ENCODE assay signal across 15 mouse cellular contexts in the genomic region with DNA sequence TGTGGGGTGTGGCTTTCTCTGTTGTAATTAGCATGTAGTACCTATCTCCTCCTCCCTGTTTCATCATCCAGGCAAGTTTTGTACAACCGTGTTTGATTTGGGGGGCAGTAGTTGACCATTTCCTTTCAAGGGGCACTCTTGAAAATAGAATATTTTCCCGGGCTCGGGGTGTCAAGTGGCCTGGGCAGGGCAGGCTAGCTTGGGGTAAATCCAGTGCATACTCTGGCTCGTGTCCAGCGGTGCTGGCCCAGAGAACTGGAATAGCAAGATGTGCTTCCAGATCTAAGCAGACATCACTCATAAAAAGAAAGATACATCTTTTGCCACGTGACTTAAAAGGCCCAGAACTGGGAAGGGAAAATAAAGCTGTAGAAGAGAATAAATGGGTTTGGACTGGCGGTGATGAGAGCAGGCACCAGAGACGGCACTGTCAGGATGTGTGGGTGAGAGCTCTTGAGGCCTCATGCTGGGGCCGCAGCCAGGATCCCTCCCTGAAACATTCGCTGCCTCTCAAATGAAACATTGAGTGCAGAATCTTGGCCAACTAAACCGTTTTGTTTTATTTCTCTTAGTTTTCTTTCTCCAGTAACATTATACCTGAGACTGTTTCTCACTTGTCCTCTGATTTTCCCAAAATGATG. TPM values are rescaled to one million over a fixed set of nuclear protein-coding genes. Genes with fewer than 3 reads are reported as not detected.
DNase-seq lines count a peak whose midpoint lies in the region; ATAC-seq and TF ChIP-seq lines count a peak whose summit lies in the region.
"Had no signal": no experiment of that assay in that cellular context is flagged by ENCODE, and none has a peak within 500 bp of the region (broad histone marks: within the 10 kb centered on the region; RNA-seq: fewer than 3 reads in every experiment).

No protein-coding gene starts in this region.

- DNase-seq in heart, adult 11 months = peak; percentile 91
- DNase-seq in brain, adult 2 months (ENCODE audit: low read depth, low spot score) = peak; percentile 61
- DNase-seq in gastrocnemius, postnatal 25 days = peak; percentile 59
- DNase-seq in lung, postnatal 0 days (ENCODE audit: low spot score) = peak; percentile 69
- no peak for DNase-seq in forebrain, postnatal 0 days
- no peak for DNase-seq in adipocyte (ENCODE audit: low spot score)
- DNase-seq in adrenal gland, postnatal 36 days = no peak
- DNase-seq: adrenal gland, adult 2 months; liver, embryonic 13.5 days; thymus, postnatal 14 days had no signal

- H3K27me3 ChIP-seq in heart, embryonic 12.5 days (replicated peaks) = no peaks in the 10 kb centered on the region
- H3K27me3 ChIP-seq in lung, postnatal 0 days (replicated peaks; ENCODE audit: insufficient read depth, low read length) = no peaks in the 10 kb centered on the region
- H3K27me3 ChIP-seq in forebrain, postnatal 0 days (ENCODE audit: insufficient read depth, low read length) = no peaks in the 10 kb centered on the region
- H3K27me3 ChIP-seq: forebrain, embryonic 12.5 days; heart, embryonic 13.5 days; liver, embryonic 13.5 days; midbrain, embryonic 13.5 days; neural tube, embryonic 12.5 days had no signal

- ATAC-seq in heart, embryonic 12.5 days (ENCODE audit: insufficient number of reproducible peaks, low FRiP score) = no peak
- peak; percentile 72 for ATAC-seq in lung, postnatal 0 days
- ATAC-seq in forebrain, postnatal 0 days = no peak
- ATAC-seq: midbrain, embryonic 13.5 days had no signal

- no peak overlapping the region for H3K9ac ChIP-seq in heart, embryonic 12.5 days
- H3K9ac ChIP-seq in lung, postnatal 0 days (replicated peaks; ENCODE audit: low read depth) = no peak overlapping the region
- H3K9ac ChIP-seq in forebrain, postnatal 0 days = no peak overlapping the region
- H3K9ac ChIP-seq: forebrain, embryonic 12.5 days; heart, embryonic 13.5 days; liver, embryonic 13.5 days; midbrain, embryonic 13.5 days; neural tube, embryonic 12.5 days had no signal

- H3K4me1 ChIP-seq in heart, embryonic 12.5 days (replicated peaks) = no peaks in the 10 kb centered on the region
- no peaks in the 10 kb centered on the region for H3K4me1 ChIP-seq in lung, postnatal 0 days (ENCODE audit: insufficient read depth, low read depth, low read length)
- H3K4me1 ChIP-seq in forebrain, postnatal 0 days (ENCODE audit: insufficient read depth) = no peaks in the 10 kb centered on the region
- H3K4me1 ChIP-seq: forebrain, embryonic 12.5 days; heart, embryonic 13.5 days; liver, embryonic 13.5 days; midbrain, embryonic 13.5 days; neural tube, embryonic 12.5 days had no signal

- peaks cover 97% of the 10 kb centered on the region for H3K36me3 ChIP-seq in heart, embryonic 12.5 days
- H3K36me3 ChIP-seq in lung, postnatal 0 days (ENCODE audit: insufficient read depth, low read length) = peaks cover 81% of the 10 kb centered on the region
- peaks cover 98% of the 10 kb centered on the region for H3K36me3 ChIP-seq in forebrain, postnatal 0 days (ENCODE audit: insufficient read depth)

- TF ChIP-seq EP300 in lung, postnatal 0 days (IDR thresholded peaks at IDR 0.05) = no peak

- no peak overlapping the region for H3K4me3 ChIP-seq in heart, embryonic 12.5 days
- no peak overlapping the region for H3K4me3 ChIP-seq in lung, postnatal 0 days (ENCODE audit: low read depth, low read length)
- no peak overlapping the region for H3K4me3 ChIP-seq in forebrain, postnatal 0 days (ENCODE audit: low read depth, low read length)
- H3K4me3 ChIP-seq: forebrain, embryonic 12.5 days; heart, embryonic 13.5 days; liver, embryonic 13.5 days; midbrain, embryonic 13.5 days; neural tube, embryonic 12.5 days had no signal

- H3K4me2 ChIP-seq in heart, embryonic 12.5 days = no peak overlapping the region
- H3K4me2 ChIP-seq in lung, postnatal 0 days (replicated peaks; ENCODE audit: low read depth, low read length) = no peak overlapping the region
- H3K4me2 ChIP-seq in forebrain, postnatal 0 days (ENCODE audit: low read depth) = no peak overlapping the region
- H3K4me2 ChIP-seq: forebrain, embryonic 12.5 days; heart, embryonic 13.5 days; liver, embryonic 13.5 days; midbrain, embryonic 13.5 days; neural tube, embryonic 12.5 days had no signal

- H3K27ac ChIP-seq in heart, embryonic 12.5 days (ENCODE audit: poor library complexity, severe bottlenecking) = no peak overlapping the region
- no peak overlapping the region for H3K27ac ChIP-seq in lung, postnatal 0 days (ENCODE audit: low read length)
- H3K27ac ChIP-seq in forebrain, postnatal 0 days (ENCODE audit: low read depth, low read length) = no peak overlapping the region
- H3K27ac ChIP-seq: forebrain, embryonic 12.5 days; heart, embryonic 13.5 days; liver, embryonic 13.5 days; midbrain, embryonic 13.5 days; neural tube, embryonic 12.5 days had no signal

- H3K9me3 ChIP-seq in heart, embryonic 12.5 days (replicated peaks) = no peaks in the 10 kb centered on the region
- no peaks in the 10 kb centered on the region for H3K9me3 ChIP-seq in lung, postnatal 0 days (ENCODE audit: low read length)
- no peaks in the 10 kb centered on the region for H3K9me3 ChIP-seq in forebrain, postnatal 0 days (ENCODE audit: low read length)
- H3K9me3 ChIP-seq: forebrain, embryonic 12.5 days; heart, embryonic 13.5 days; liver, embryonic 13.5 days; midbrain, embryonic 13.5 days; neural tube, embryonic 12.5 days had no signal

- WGBS in heart, embryonic 12.5 days = 81% methylated on average over 11 of the region's 11 CpGs
- 43% methylated on average over 11 of the region's 11 CpGs for whole genome bisulfite sequencing in lung, postnatal 0 days
- 81% methylated on average over 11 of the region's 11 CpGs for WGBS in forebrain, postnatal 0 days

- no peak for TF ChIP-seq CTCF in lung, postnatal 0 days (IDR thresholded peaks at IDR 0.05)
- TF ChIP-seq CTCF in forebrain, postnatal 0 days (IDR thresholded peaks at IDR 0.05; ENCODE audit: low read depth) = no peak

RNA-seq across cellular contexts. Expression of a gene that starts 34.2 kb away (rescaled TPM):
- 15.8 and 15.9 TPM in 2 replicates for polyA plus RNA-seq in heart, embryonic 12.5 days (2016; fragmentation: Nextera tagmentation; extraction: Ambion mirVana)
- total RNA-seq in gastrocnemius, postnatal 25 days (2021) = 1 to 10 TPM; 3.3 to 3.4 TPM
- 15.2 and 19.5 TPM in 2 replicates for polyA plus RNA-seq in lung, postnatal 0 days (2015; fragmentation: Nextera tagmentation; extraction: Ambion mirVana)
- 88.4 and 103 TPM in 2 replicates for total RNA-seq in forebrain, postnatal 0 days (2014; rRNA removed)
- polyA plus RNA-seq in forebrain, postnatal 0 days (2015; fragmentation: Nextera tagmentation; extraction: Ambion mirVana) = 65.1 and 83.6 TPM in 2 replicates
- total RNA-seq in adrenal gland, postnatal 36 days (2021) = 10 to 100 TPM; 15.8 to 20.9 TPM

RNA-seq across cellular contexts. Expression of a gene that starts 42.7 kb away (rescaled TPM):
- 297 and 306 TPM in 2 replicates for polyA plus RNA-seq in heart, embryonic 12.5 days (2016; fragmentation: Nextera tagmentation; extraction: Ambion mirVana)
- 10 to 100 TPM; 75.4 to 85.1 TPM for total RNA-seq in gastrocnemius, postnatal 25 days (2021)
- polyA plus RNA-seq in lung, postnatal 0 days (2015; fragmentation: Nextera tagmentation; extraction: Ambion mirVana) = 167 and 186 TPM in 2 replicates
- 361 and 392 TPM in 2 replicates for total RNA-seq in forebrain, postnatal 0 days (2014; rRNA removed)
- polyA plus RNA-seq in forebrain, postnatal 0 days (2015; fragmentation: Nextera tagmentation; extraction: Ambion mirVana) = 349 and 384 TPM in 2 replicates
- total RNA-seq in adrenal gland, postnatal 36 days (2021) = 100 to 1,000 TPM; 255 to 277 TPM

RNA-seq across cellular contexts. Expression of a gene that starts 49.1 kb away (rescaled TPM):
- 124 and 141 TPM in 2 replicates for polyA plus RNA-seq in heart, embryonic 12.5 days (2016; fragmentation: Nextera tagmentation; extraction: Ambion mirVana)
- total RNA-seq in gastrocnemius, postnatal 25 days (2021) = 10 to 100 TPM; 56.9 to 64.4 TPM
- polyA plus RNA-seq in lung, postnatal 0 days (2015; fragmentation: Nextera tagmentation; extraction: Ambion mirVana) = 112 and 115 TPM in 2 replicates
- 839 and 918 TPM in 2 replicates for total RNA-seq in forebrain, postnatal 0 days (2014; rRNA removed)
- polyA plus RNA-seq in forebrain, postnatal 0 days (2015; fragmentation: Nextera tagmentation; extraction: Ambion mirVana) = 182 and 192 TPM in 2 replicates
- 100 to 1,000 TPM; 197 to 273 TPM for total RNA-seq in adrenal gland, postnatal 36 days (2021)

Comparison
In these comparisons a context has a peak if more than half of its experiments do, and no peak if none do; other contexts are left out.
1. DNase-seq: peak in heart, adult 11 months (single experiment), brain, adult 2 months (single experiment), gastrocnemius, postnatal 25 days (single experiment) and lung, postnatal 0 days (single experiment); none in forebrain, postnatal 0 days (single experiment), adipocyte (single experiment) and adrenal gland, postnatal 36 days (0 of 2).